Mouse (Mus musculus): ENCODE data around the gene Cyth1. TPM values are rescaled to one million over a fixed set of nuclear protein-coding genes. Genes with fewer than 3 reads are reported as not detected.

The Cyth1 gene
- total RNA-seq, 2 experiments from 2014 or later, result 12.3 to 56.3 TPM

GRCm38 (mm10) chr11:118225056-118225836 is 23.1 kb downstream of the Cyth1 start:
- no peak for ATAC-seq (replicated peaks; ENCODE audit: poor library complexity)

- no peak for ATAC-seq (replicated peaks; ENCODE audit: poor library complexity)
Observed at GRCm38 (mm10) chr11:118223416-118224067, 24.9 kb downstream of the Cyth1 start.

GRCm38 (mm10) chr11:118222917-118223316 is 25.5 kb downstream of the Cyth1 start:
- no peak for ATAC-seq (replicated peaks; ENCODE audit: poor library complexity)

- no peak for ATAC-seq (replicated peaks; ENCODE audit: poor library complexity)
Observed at GRCm38 (mm10) chr11:118222351-118222885, 26.0 kb downstream of the Cyth1 start.

- peak; percentile 87 for ATAC-seq (replicated peaks; ENCODE audit: poor library complexity)
Observed at GRCm38 (mm10) chr11:118220561-118221262, 27.7 kb downstream of the Cyth1 start.

- ATAC-seq (replicated peaks; ENCODE audit: poor library complexity), result no peak
Observed at GRCm38 (mm10) chr11:118219066-118219465, 29.3 kb downstream of the Cyth1 start.

- no peak for ATAC-seq (replicated peaks; ENCODE audit: poor library complexity)
Observed at GRCm38 (mm10) chr11:118216468-118216867, 31.9 kb downstream of the Cyth1 start.

- no peak for ATAC-seq (replicated peaks; ENCODE audit: poor library complexity)
Observed at GRCm38 (mm10) chr11:118215928-118216458, 32.4 kb downstream of the Cyth1 start.

- ATAC-seq (replicated peaks; ENCODE audit: poor library complexity), result peak; percentile 47
Observed at GRCm38 (mm10) chr11:118212636-118213112, 35.7 kb downstream of the Cyth1 start.

- peak; percentile 69 for ATAC-seq (replicated peaks; ENCODE audit: poor library complexity)
Observed at GRCm38 (mm10) chr11:118211749-118212635, 36.4 kb downstream of the Cyth1 start.

- ATAC-seq (replicated peaks; ENCODE audit: poor library complexity), result no peak
Observed at GRCm38 (mm10) chr11:118210962-118211361, 37.4 kb downstream of the Cyth1 start.

GRCm38 (mm10) chr11:118210116-118210515 is 38.3 kb downstream of the Cyth1 start:
- no peak for ATAC-seq (replicated peaks; ENCODE audit: poor library complexity)

GRCm38 (mm10) chr11:118209376-118209775 is 39.0 kb downstream of the Cyth1 start:
- no peak for ATAC-seq (replicated peaks; ENCODE audit: poor library complexity)

- ATAC-seq (replicated peaks; ENCODE audit: poor library complexity), result peak; percentile 45
Observed at GRCm38 (mm10) chr11:118208672-118209272, 39.6 kb downstream of the Cyth1 start.

- no peak for ATAC-seq (replicated peaks; ENCODE audit: poor library complexity)
Observed at GRCm38 (mm10) chr11:118207424-118208033, 40.9 kb downstream of the Cyth1 start.

- ATAC-seq (replicated peaks; ENCODE audit: poor library complexity), result no peak
Observed at GRCm38 (mm10) chr11:118206267-118206666, 42.1 kb downstream of the Cyth1 start.

GRCm38 (mm10) chr11:118203469-118203868 is 44.9 kb downstream of the Cyth1 start:
- no peak for ATAC-seq (replicated peaks; ENCODE audit: poor library complexity)

GRCm38 (mm10) chr11:118202410-118203233 is 45.8 kb downstream of the Cyth1 start:
- ATAC-seq (replicated peaks; ENCODE audit: poor library complexity), result peak; percentile 70
